Mouse (Mus musculus) heart, postnatal 0 days (tissue): Measurements from ENCODE around the gene Bbs9.

ENCODE experiments used
- CTCF ChIP-seq: IDR thresholded peaks from 2 replicates; pipeline ENCODE4 v1.5.1; 2016; ENCODE audit warnings: antibody characterized with exemption, control low read depth, low read depth
- EP300 ChIP-seq: IDR thresholded peaks from 2 replicates; pipeline ENCODE4 v1.6.1; 2016; ENCODE audit warnings: antibody characterized with exemption, low read depth

DNA sequence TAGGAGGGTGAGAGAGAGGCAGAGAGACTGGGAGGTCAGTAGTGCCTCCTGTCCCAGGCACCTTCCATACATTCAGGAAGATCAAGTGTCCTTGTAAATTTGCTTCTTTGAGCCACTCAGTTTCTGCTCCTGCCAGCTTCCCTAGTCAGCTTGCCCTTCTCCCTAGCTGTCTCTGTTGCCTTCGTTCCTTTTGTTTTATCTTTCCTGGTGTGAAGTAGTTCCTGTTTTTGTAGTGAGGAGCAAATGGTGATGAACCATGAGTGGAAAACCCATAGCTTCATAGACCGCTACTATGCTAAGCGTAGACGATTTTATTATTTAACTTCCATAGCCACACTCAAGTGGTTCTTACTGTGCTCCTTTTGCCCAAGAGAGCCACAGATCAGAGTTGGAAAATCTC lies 242.1 kb downstream of the Bbs9 start:
- TF ChIP-seq CTCF (no peak), EP300 (no peak)
